Mouse (Mus musculus) thymus, adult 2 months (tissue): ENCODE data around the gene Iglon5.

Experiments used
- CTCF ChIP-seq: fragments of 200-500 bp; IDR thresholded peaks from 2 replicates; pipeline ENCODE4 v1.5.1; 2012; ENCODE audit warnings: mild to moderate bottlenecking, control low read depth, low read length, moderate library complexity, borderline replicate concordance; ENCODE audit not compliant: control insufficient read depth, poor library complexity, insufficient read depth; ENCODE audit errors: extremely low read depth
- POLR2A ChIP-seq: fragments of 200-500 bp; IDR thresholded peaks from 2 replicates; pipeline ENCODE4 v1.6.1; 2012; ENCODE audit warnings: mild to moderate bottlenecking, low read length, control low read depth, moderate library complexity; ENCODE audit not compliant: control insufficient read depth, poor library complexity, insufficient read depth; ENCODE audit errors: extremely low read depth

- TF ChIP-seq CTCF: no peak
- TF ChIP-seq POLR2A: no peak
Observed at GRCm38 (mm10) chr7:43448246-43448645, 41.6 kb downstream of the Iglon5 start.
